Mouse (Mus musculus) olfactory bulb, adult 2 months (tissue): ENCODE measurements at regions not wholly inside any gene's neighbourhood (a gene's known extent, or its start where the extent isn't known, plus 50 kb on each side); places are given as distances from the start of the nearest gene placed in this dataset.

ENCODE experiments used
- CTCF ChIP-seq: fragments of 200-500 bp; IDR thresholded peaks from 2 replicates; pipeline ENCODE4 v1.5.1; 2012; ENCODE audit warnings: low read depth, mild to moderate bottlenecking, low read length, moderate library complexity; ENCODE audit not compliant: insufficient read depth
- POLR2A ChIP-seq: fragments of 200-500 bp; IDR thresholded peaks from 2 replicates; pipeline ENCODE4 v1.6.1; 2012; ENCODE audit warnings: mild to moderate bottlenecking, low read depth, low read length, moderate library complexity; ENCODE audit not compliant: insufficient read depth

GRCm38 (mm10) chr7:124491109-124491793 is 508.6 kb downstream of the Hs3st4 start:
- no peak for TF ChIP-seq POLR2A
- TF ChIP-seq CTCF = no peak
